Mouse (Mus musculus) neural tube, embryonic 15.5 days (tissue): ENCODE results near the gene Scube2. TPM values are rescaled to one million over a fixed set of nuclear protein-coding genes. Genes with fewer than 3 reads are reported as not detected.

Source experiments
- ATAC-seq: fragments of 200-750 bp; cut with Nextera tagmentation; 2 replicates; pipeline ENCODE4 v1.8.0; 2017; ENCODE audit warnings: mild to moderate bottlenecking, moderate TSS enrichment, moderate library complexity; ENCODE audit not compliant: low FRiP score
- H3K27ac ChIP-seq: fragments of 300-500 bp; sonication (generic); replicated peaks from 2 replicates; pipeline ENCODE4 v1.5.1; 2015; ENCODE audit warnings: mild to moderate bottlenecking, inconsistent platforms
- H3K27me3 ChIP-seq: fragments of 300-500 bp; sonication (generic); replicated peaks from 2 replicates; pipeline ENCODE4 v1.6.1; 2015; ENCODE audit warnings: inconsistent platforms
- H3K36me3 ChIP-seq: fragments of 300-500 bp; sonication (generic); 2 replicates; pipeline ENCODE4 v1.6.1; 2015; ENCODE audit warnings: inconsistent platforms
- H3K4me1 ChIP-seq: fragments of 300-500 bp; sonication (generic); 2 replicates; pipeline ENCODE4 v1.6.1; 2015; ENCODE audit warnings: inconsistent platforms
- H3K4me2 ChIP-seq: fragments of 300-500 bp; sonication (generic); 2 replicates; pipeline ENCODE4 v1.6.1; 2015; ENCODE audit warnings: inconsistent platforms, mild to moderate bottlenecking, moderate library complexity
- H3K4me3 ChIP-seq: fragments of 300-500 bp; sonication (generic); replicated peaks from 2 replicates; pipeline ENCODE4 v1.5.1; 2015; ENCODE audit warnings: mild to moderate bottlenecking, inconsistent platforms
- H3K9ac ChIP-seq: fragments of 300-500 bp; sonication (generic); replicated peaks from 2 replicates; pipeline ENCODE4 v1.6.1; 2015; ENCODE audit warnings: mild to moderate bottlenecking, inconsistent platforms
- H3K9me3 ChIP-seq: fragments of 300-500 bp; sonication (generic); replicated peaks from 2 replicates; pipeline ENCODE4 v1.6.1; 2016; ENCODE audit warnings: inconsistent platforms
- WGBS: fragments of 180-500 bp; shearing (Covaris S2); methylation state at CpG from one replicate; pipeline ENCODE4 v1.1.7; 2015; ENCODE audit warnings: mixed read lengths; 5-methylcytosine and 5-hydroxymethylcytosine counted together
- polyA plus RNA-seq: library from polyadenylated mRNA; unstranded; fragments of >200 nt; fragmentation: Nextera tagmentation; extraction: Ambion mirVana; gene quantifications from 2 replicates; pipeline ENCODE4 v1.2.1, GENCODE M21; 2015

Scube2 gene
- polyA plus RNA-seq, 1 experiment from 2014 or later, result 3.5 TPM

DNA sequence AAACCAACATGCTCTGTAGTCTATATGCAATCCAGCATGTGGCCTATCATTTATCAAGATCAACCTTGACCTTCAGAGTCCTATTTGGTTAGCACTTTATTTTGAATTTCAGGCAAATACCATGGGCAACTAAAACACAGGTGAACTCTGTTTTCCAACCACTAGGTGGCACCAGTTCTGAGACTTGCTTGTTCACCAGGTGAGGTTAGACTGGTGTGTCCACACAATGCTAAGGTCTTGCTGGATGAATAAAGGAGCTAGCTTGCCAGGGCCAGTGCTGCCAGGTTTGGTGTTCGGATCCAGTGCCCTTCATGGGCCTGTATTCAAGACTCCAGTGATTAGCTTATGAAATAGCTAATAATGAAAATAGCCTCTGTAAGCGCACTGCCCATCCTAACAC is 72.7 kb downstream of the Scube2 start:
- Histone ChIP-seq H3K4me3 (no peak overlapping the region), H3K4me1 (no peaks in the 10 kb centered on the region), H3K27ac (no peak overlapping the region), H3K4me2 (no peak overlapping the region), H3K9me3 (no peaks in the 10 kb centered on the region), H3K27me3 (no peaks in the 10 kb centered on the region), H3K36me3 (no peaks in the 10 kb centered on the region), H3K9ac (no peak overlapping the region)
- 82% methylated on average over 2 of the region's 2 CpGs for WGBS
- no peak for ATAC-seq

DNA sequence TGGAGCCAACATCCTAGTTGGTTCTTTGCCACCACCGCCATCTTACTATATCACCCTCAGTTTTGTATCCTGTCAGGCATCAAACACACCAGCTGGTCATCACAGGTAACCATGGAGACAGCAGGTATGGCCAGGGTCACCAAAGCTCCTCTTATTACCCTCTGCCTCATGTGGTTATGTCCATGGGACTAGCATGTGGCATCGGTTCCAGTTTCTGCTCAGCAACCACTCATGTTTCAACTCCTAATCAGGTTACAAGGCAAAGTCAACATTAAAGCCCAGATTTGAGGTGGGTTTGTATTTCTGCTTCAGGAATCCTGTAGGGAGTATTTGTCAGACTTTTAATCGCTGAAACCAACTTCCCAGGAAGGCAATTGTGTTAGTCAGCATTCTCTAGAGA is 74.7 kb downstream of the Scube2 start:
- Histone ChIP-seq H3K4me3 (no peak overlapping the region), H3K9ac (no peak overlapping the region), H3K4me1 (no peaks in the 10 kb centered on the region), H3K36me3 (no peaks in the 10 kb centered on the region), H3K27me3 (no peaks in the 10 kb centered on the region), H3K9me3 (no peaks in the 10 kb centered on the region), H3K27ac (no peak overlapping the region), H3K4me2 (no peak overlapping the region)
- 87% methylated on average over 3 of the region's 3 CpGs for WGBS
- ATAC-seq, result no peak

DNA sequence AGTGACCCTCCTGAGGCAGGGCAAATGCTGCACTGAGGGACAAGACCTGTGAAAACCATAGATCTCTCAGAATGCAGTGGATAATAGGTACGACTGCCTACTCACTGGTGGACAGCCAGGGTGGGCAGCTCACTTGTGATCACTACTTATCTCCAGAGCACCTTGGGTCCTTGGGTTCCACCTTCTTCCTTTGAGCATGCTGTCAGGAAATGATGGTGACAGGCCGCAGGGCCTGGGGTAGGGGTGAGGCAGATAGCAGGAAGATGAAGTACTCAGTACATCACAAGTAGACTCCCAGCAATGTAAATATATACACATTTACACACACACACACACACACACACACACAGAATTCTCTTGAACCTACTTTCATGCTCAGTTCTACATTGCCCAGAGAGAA is 77.6 kb downstream of the Scube2 start:
- Histone ChIP-seq H3K36me3 (no peaks in the 10 kb centered on the region), H3K4me2 (no peak overlapping the region), H3K9me3 (no peaks in the 10 kb centered on the region), H3K27ac (no peak overlapping the region), H3K4me1 (no peaks in the 10 kb centered on the region; the same call in 1 of the 2 replicates), H3K9ac (no peak overlapping the region), H3K27me3 (peaks cover 10% of the 10 kb centered on the region), H3K4me3 (no peak overlapping the region)
- 98% methylated on average over 2 of the region's 2 CpGs for WGBS
- ATAC-seq, result no peak

DNA sequence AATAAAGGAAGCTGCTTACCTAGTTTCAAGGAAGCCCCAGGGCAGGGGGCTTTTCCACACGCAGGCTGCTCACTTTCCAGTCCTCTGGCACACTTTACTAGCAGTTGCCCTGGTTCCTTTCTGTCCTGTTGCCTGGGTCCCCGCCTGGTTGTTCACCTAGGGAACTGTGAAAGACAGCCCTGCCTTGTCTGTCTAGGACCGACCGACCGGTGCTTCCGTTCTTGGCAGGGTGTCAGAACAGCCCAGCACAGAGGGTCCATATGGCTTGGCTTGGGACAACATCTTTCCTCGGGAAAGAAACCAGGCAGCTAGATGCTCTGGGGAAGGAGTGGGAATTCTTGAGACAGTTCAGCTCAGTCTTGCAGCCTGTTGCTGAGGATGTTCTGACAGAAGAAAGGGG is 82.2 kb downstream of the Scube2 start:
- no peaks in the 10 kb centered on the region for H3K9me3 ChIP-seq
- ATAC-seq, result no peak
- H3K4me3 ChIP-seq, result no peak overlapping the region
- no peaks in the 10 kb centered on the region for H3K36me3 ChIP-seq
- peaks cover 18% of the 10 kb centered on the region for H3K4me1 ChIP-seq
- 0 out of 2 replicates have a peak overlapping the region, but pooled peaks have one; percentile 5 for H3K4me2 ChIP-seq
- H3K9ac ChIP-seq, result no peak overlapping the region
- WGBS, result 50% methylated on average over 7 of the region's 7 CpGs
- H3K27ac ChIP-seq, result no peak overlapping the region
- peaks cover 33% of the 10 kb centered on the region for H3K27me3 ChIP-seq

DNA sequence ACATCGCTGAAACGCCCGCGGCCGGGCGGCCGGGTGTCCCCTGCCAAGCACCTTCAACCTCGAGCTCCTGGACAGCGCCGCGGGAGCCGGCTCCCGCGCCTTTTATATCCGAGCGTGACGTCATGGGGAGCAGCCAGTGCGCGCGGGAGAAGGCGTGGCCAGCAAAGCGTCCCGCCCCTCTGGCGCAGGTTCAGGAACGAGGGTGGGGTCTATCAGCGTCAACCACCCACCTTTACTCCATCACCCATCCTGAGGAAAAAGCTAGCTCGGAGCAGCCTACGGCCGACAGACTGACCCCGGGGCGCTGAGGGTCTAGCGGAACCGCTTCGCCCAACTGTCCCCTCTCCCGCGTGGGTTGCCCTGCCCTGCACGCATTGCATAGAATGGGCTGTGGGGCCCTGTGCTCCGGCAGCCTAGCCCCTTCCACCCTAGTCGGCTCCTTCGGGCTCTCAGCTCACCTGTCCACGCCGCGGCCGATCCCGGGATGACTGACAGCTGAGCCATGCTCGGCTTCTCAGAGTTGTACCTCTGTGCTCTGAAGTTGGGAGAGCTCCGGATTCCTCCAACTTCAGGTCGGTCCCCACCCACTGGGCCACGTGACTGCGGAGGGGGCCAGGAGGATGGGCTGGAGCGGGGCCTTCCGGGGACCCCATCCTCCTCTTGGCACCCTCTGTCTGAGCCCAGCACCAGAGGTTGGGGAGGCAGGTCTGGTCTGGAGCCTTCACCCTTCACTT is 83.8 kb downstream of the Scube2 start, which contains the start of gene Nrip3:
Gene Nrip3 (minus strand): TSS at position 556 of the 734 bp plus-strand sequence.
- Histone ChIP-seq H3K9ac (peak within 1 kb of the TSS; percentile 53), H3K27me3 (peaks cover 33% of the 10 kb centered on the region), H3K4me2 (peak within 1 kb of the TSS; percentile 99), H3K4me1 (peaks cover 18% of the 10 kb centered on the region), H3K9me3 (no peaks in the 10 kb centered on the region), H3K36me3 (no peaks in the 10 kb centered on the region), H3K4me3 (peak within 1 kb of the TSS; percentile 66), H3K27ac (no peak within 1 kb of the TSS)
- ATAC-seq, result peak; percentile 91
- WGBS, result 2% methylated on average over 52 of the region's 52 CpGs

DNA sequence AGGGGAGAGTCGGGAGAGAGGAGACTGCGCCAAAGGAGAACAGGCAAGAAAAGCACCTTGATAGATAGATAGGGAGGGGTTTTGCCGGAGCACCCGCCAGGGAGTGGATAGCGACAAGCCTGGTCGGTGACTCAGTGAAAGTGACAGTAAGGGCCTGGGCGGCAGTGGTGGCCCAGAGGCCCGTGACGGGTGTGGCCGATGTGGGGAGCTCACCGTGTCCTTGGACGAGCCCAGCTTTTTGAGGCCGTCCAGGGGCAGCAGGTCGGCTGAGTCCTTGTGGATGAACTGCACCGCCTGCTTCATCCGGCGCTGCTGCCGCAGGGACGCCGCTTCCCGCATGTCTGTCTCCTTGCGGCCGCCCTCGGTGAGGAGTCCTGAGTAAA is 84.4 kb downstream of the Scube2 start:
- Histone ChIP-seq H3K9me3 (no peaks in the 10 kb centered on the region), H3K4me1 (peaks cover 18% of the 10 kb centered on the region), H3K36me3 (no peaks in the 10 kb centered on the region), H3K4me3 (peak overlapping the region; percentile 66), H3K27me3 (peaks cover 33% of the 10 kb centered on the region), H3K9ac (peak overlapping the region; percentile 53), H3K27ac (no peak overlapping the region), H3K4me2 (peak overlapping the region; percentile 99)
- under 1% methylated on average over 24 of the region's 24 CpGs for WGBS
- ATAC-seq, result peak; percentile 76

DNA sequence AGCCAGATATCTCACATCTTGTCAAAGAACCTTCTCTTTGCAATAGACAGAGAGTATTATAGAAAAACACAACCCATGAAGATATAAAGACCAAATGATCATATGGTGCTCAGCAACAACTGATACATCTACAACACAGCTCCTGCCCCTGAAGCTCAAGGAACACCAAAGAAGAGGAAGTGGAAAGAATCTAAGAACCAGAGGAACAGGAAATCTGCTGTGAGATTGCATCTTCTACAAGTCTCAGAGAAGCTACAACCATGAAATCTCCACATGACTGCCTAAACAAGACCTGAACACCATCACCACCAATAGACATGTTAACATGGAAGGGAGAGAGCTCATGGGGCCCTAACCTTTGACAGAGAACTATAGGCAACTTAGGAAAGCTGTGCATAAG is 93.2 kb downstream of the Scube2 start:
- ATAC-seq, result no peak
- H3K27me3 ChIP-seq, result no peaks in the 10 kb centered on the region
- no peaks in the 10 kb centered on the region for H3K4me1 ChIP-seq
- no peaks in the 10 kb centered on the region for H3K36me3 ChIP-seq
- no peak overlapping the region for H3K9ac ChIP-seq
- H3K4me2 ChIP-seq, result no peak overlapping the region
- no peak overlapping the region for H3K4me3 ChIP-seq
- H3K9me3 ChIP-seq, result no peaks in the 10 kb centered on the region
- no peak overlapping the region for H3K27ac ChIP-seq

DNA sequence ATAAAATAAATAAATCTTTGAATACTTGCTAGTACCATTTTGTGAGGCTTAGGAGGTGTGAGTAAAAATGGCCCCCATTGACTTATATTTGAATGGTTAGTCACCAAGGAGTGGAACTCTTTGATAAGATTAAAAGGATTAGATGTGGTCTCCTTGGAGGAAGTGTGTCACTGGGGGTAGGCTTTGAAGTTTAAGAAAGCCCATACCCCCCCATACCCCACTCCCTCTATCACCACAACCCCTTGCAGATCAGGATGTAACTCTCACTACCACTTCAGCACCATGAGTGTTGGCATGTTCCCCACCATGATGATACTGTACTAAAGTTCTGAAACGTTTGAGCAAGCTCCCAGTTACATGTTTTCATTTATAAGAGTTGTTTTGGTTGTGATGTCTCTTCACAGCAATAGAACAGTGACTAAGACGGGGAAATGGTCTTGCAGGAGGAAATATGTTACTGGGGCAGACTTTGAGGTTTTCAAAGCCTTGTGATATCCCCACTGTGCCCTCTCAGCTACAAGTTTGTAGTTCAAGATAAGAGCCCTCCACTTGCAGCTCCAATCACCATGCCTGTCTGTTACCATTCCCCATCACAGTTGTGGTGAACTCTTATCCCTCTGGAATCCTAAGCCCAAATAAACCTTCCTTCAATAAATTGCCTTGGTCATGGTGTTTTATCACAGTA is 96.6 kb downstream of the Scube2 start:
- Histone ChIP-seq H3K4me1 (no peaks in the 10 kb centered on the region), H3K9me3 (no peaks in the 10 kb centered on the region), H3K27me3 (no peaks in the 10 kb centered on the region), H3K4me2 (no peak overlapping the region), H3K36me3 (no peaks in the 10 kb centered on the region), H3K4me3 (no peak overlapping the region), H3K27ac (no peak overlapping the region), H3K9ac (no peak overlapping the region)
- no peak for ATAC-seq
- WGBS, result 57% methylated on average over 2 of the region's 2 CpGs

DNA sequence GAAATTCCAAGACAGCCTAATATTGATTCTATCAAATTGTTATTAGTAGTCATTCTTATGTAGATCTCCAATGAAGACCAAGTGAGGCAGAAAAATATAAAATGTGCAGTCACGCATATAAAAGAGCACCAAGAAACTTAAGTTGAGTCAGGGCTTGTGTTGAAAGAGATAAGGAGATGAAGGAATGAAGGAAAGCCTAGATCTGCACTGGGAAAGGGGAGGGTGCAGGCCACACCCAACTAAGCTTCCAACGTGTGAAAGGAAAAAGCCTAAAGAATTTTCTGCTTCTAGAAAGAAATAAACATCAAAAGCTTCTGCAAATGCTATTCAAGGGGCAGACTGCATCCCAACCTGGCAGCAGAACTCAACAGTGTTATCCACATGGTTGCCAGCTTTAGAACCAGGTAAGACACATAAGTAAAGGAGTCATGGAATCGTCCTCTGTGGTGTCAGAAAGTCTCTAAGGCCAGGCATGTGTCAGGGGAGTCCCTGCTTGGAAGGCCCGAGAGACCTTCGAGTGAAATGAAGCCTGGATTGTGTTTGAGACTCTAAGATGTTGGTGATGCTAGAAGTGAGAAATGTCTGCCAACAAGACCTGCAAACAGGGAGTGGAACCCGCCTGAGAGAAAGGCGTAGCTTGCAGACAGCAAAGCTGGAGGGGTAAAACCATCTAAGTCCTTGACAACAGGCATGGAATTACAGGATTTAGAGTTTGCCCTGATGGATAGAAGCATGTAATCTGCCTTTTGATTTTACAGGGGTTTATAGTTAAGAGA is 97.7 kb downstream of the Scube2 start:
- 84% methylated on average over 7 of the region's 7 CpGs for WGBS
- ATAC-seq, result no peak
- Histone ChIP-seq H3K4me1 (no peaks in the 10 kb centered on the region), H3K4me2 (no peak overlapping the region), H3K4me3 (no peak overlapping the region), H3K9me3 (no peaks in the 10 kb centered on the region), H3K27ac (no peak overlapping the region), H3K27me3 (no peaks in the 10 kb centered on the region), H3K9ac (no peak overlapping the region), H3K36me3 (no peaks in the 10 kb centered on the region)

DNA sequence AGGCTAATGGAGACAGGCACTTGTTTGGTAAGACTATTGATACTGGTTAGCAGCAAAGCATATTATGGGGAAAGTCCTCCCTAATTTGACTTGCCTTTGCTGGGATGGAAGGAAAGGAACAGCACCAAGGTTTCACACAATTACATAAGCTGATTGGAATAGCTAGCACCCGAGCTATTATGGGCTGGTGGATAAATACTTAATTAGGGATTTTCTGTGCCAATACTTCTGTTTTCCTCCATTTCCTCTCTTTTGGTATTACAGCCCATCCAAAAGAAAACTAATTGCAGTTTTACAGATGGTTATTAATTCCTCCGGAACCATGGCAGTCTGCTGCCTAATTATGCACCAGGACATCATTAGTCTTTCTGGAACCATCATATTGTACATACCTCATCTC is 101.5 kb downstream of the Scube2 start:
- H3K36me3 ChIP-seq, result no peaks in the 10 kb centered on the region
- no peak for ATAC-seq
- H3K9me3 ChIP-seq, result no peaks in the 10 kb centered on the region
- H3K27me3 ChIP-seq, result no peaks in the 10 kb centered on the region
- no peak overlapping the region for H3K4me3 ChIP-seq
- H3K27ac ChIP-seq, result no peak overlapping the region
- H3K9ac ChIP-seq, result no peak overlapping the region
- H3K4me1 ChIP-seq, result no peaks in the 10 kb centered on the region
- H3K4me2 ChIP-seq, result no peak overlapping the region
- WGBS, result 64% methylated on average over 2 of the region's 2 CpGs

DNA sequence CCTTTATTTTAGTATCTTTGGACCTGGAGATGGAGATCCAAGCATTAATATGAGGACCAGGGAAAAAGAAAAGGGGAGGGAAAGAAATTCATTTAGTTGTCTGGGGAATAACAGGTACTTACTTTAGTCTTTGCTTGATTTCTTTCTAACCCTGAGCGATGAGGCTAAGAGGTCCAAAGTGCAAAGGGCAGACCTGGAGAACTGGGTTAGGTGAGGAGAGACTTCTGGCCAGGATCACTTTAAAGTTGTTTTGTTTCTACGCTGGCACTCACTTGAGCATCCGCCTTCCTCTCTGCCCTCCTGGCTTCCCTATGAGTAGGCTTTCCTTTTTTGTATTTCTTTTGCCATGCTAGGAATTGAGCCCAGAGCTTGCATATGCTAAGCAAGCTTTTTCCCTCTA is 109.2 kb downstream of the Scube2 start:
- ATAC-seq, result no peak
- no peaks in the 10 kb centered on the region for H3K36me3 ChIP-seq
- H3K9ac ChIP-seq, result no peak overlapping the region
- WGBS, result 95% methylated on average over 3 of the region's 3 CpGs
- no peak overlapping the region for H3K4me3 ChIP-seq
- H3K27ac ChIP-seq, result no peak overlapping the region
- no peak overlapping the region for H3K4me2 ChIP-seq
- H3K9me3 ChIP-seq, result no peaks in the 10 kb centered on the region
- no peaks in the 10 kb centered on the region for H3K27me3 ChIP-seq
- H3K4me1 ChIP-seq, result peaks cover 19% of the 10 kb centered on the region

DNA sequence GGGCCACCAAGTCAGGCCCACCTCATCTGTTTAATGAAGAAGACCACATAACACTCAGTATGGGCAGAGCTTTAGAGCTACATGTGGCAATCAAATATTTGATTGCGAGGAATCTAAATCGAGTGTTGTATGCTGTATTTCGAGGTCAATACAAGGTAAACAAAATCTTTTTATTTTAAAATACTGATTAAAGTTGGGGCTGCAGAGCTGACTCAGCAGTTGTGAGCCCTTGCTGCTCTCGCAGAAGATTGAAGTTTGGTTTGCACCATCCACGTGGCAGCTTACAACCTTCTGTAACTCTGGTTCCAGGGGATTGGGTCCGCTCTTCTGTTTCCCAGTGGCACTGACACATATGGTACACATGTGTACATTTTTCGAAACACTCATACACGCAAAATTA is 111.4 kb downstream of the Scube2 start:
- no peak overlapping the region for H3K4me3 ChIP-seq
- no peaks in the 10 kb centered on the region for H3K27me3 ChIP-seq
- H3K9me3 ChIP-seq, result no peaks in the 10 kb centered on the region
- no peak overlapping the region for H3K27ac ChIP-seq
- peaks cover 31% of the 10 kb centered on the region for H3K4me1 ChIP-seq
- no peak overlapping the region for H3K4me2 ChIP-seq
- no peak overlapping the region for H3K9ac ChIP-seq
- peaks cover 5% of the 10 kb centered on the region; the same call in 1 of the 2 replicates for H3K36me3 ChIP-seq
- 90% methylated on average over 8 of the region's 8 CpGs for WGBS
- ATAC-seq, result no peak
